Mouse (Mus musculus): ENCODE results near the gene Pkhd1. TPM values are rescaled to one million over a fixed set of nuclear protein-coding genes. Genes with fewer than 3 reads are reported as not detected.

The Pkhd1 gene
- not detected in 2 replicates for polyA plus RNA-seq (2012)

DNA sequence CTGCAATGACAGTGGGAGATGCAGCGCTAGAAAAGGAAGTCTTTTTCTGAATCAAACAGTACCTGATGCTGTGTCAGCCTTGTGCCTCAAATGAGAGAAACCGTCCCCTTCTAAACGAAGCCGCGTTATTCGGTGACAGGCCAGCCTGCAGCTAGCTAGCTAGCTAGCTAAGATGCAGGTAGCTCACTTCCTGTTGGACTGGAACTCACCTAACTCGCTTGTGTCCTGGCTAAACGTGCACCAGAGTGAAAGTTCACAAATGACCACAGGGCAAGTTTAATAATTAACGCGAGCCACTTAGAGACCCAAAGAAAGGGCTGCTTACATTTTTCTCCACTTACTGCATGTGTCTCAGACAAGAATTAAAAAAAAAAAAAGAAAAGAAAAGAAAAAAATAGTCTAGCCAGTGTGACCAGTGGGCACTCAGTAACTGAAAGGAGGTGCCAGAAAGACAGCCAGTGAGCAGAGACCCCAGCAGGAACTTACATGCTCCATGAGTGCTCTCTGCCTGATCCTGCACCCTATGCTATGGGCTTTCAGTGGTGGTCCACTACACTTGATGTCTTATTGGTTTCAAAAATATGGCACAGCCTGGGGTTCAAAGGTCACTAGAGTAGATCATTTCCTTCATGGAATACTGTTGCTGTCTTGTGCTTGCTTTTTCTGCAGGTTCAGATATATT, at the start of gene Pkhd1:
Gene Pkhd1, minus strand, starts transcription at position 216 of the 682 bp plus-strand sequence.
- no peak within 1 kb of the TSS for H3K4me3 ChIP-seq (replicated peaks)
- no peak for TF ChIP-seq TAL1 (IDR thresholded peaks at IDR 0.05; ENCODE audit: low read length)
- no peak for TF ChIP-seq GATA1 (IDR thresholded peaks at IDR 0.05; ENCODE audit: low read length)
- no peaks in the 10 kb centered on the region for H3K36me3 ChIP-seq (ENCODE audit: control insufficient read depth)
- no peaks in the 10 kb centered on the region for H3K4me1 ChIP-seq (ENCODE audit: control insufficient read depth)
- H3K9me3 ChIP-seq (ENCODE audit: control insufficient read depth, low read length), result no peaks in the 10 kb centered on the region
- no peaks in the 10 kb centered on the region for H3K27me3 ChIP-seq (ENCODE audit: control insufficient read depth)

DNA sequence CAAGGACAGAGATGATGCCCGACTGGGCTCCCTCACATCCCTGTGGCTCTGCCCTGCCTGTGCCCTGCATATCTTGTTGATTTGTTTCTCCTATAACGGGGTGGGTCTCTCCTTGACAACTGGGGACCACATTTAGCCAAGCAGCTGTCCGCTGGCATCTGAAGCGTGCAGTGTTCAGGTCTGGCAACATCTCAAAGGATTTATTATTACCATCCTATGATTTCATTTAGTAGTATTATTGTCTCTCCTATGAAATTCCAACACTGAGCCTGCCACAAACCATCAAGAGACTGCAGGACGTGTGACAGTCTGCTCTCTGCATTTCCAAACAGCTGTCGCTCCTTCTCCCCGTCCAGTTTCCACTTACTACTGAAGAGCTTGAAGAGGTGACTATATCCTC, 49.7 kb upstream of the Pkhd1 start:
- Histone ChIP-seq H3K27me3 (ENCODE audit: control insufficient read depth) (no peaks in the 10 kb centered on the region), H3K4me1 (ENCODE audit: control insufficient read depth) (no peaks in the 10 kb centered on the region), H3K4me3 (replicated peaks) (no peak overlapping the region), H3K36me3 (ENCODE audit: control insufficient read depth) (no peaks in the 10 kb centered on the region), H3K9me3 (ENCODE audit: control insufficient read depth, low read length) (no peaks in the 10 kb centered on the region)
- TF ChIP-seq TAL1 (IDR thresholded peaks at IDR 0.05; ENCODE audit: low read length), result no peak
- TF ChIP-seq GATA1 (IDR thresholded peaks at IDR 0.05; ENCODE audit: low read length), result no peak

DNA sequence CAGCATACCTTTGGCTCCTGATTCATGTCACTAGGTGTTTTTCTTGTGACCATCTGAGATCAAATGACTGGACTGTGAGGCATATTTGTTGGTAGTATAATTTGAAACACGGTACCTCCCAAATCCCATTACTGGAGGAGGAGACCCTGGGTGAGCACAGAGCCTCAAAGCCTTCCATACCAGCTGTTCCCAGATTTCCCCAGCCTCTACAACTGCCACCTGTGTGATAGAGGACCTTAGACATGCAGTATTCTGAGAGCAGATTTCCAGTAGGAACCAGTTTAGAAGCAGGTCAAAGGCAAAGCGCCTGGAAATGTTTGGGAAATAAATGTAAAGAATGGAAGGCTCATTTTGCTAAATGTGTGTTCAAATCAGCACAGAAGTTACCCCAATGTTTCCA, 48.4 kb upstream of the Pkhd1 start:
- TF ChIP-seq GATA1 (IDR thresholded peaks at IDR 0.05; ENCODE audit: low read length) (no peak), TAL1 (IDR thresholded peaks at IDR 0.05; ENCODE audit: low read length) (no peak)
- Histone ChIP-seq H3K36me3 (ENCODE audit: control insufficient read depth) (no peaks in the 10 kb centered on the region), H3K4me3 (replicated peaks) (no peak overlapping the region)

DNA sequence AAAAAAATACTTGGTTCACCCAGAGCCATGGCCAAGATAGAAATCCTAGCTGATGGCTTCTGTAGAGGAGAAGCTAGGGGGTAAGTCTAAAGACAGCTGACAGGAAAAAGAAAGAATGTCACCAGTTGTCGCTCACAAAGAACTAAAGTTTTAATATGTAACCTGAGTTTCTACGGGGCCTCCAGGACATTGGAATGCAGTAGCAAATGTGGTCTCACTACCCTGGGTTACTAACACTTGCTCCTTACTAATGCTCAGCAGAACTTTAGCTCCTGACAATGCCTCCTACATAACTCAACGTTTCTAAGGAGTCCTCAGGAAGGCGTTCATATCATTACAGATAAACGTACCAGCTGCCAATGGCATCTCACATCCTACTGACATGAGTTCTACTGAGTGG, 37.2 kb upstream of the Pkhd1 start:
- TF ChIP-seq GATA1 (IDR thresholded peaks at IDR 0.05; ENCODE audit: low read length), result no peak
- Histone ChIP-seq H3K4me1 (ENCODE audit: control insufficient read depth) (no peaks in the 10 kb centered on the region), H3K36me3 (ENCODE audit: control insufficient read depth) (no peaks in the 10 kb centered on the region), H3K4me3 (replicated peaks) (no peak overlapping the region), H3K27me3 (ENCODE audit: control insufficient read depth) (no peaks in the 10 kb centered on the region), H3K9me3 (ENCODE audit: control insufficient read depth, low read length) (peaks cover 4% of the 10 kb centered on the region)

More for the DNA sequence above, 48.4 kb upstream of the Pkhd1 start:
- Histone ChIP-seq H3K9me3 (ENCODE audit: control insufficient read depth, low read length) (no peaks in the 10 kb centered on the region), H3K27me3 (ENCODE audit: control insufficient read depth) (no peaks in the 10 kb centered on the region), H3K4me1 (ENCODE audit: control insufficient read depth) (no peaks in the 10 kb centered on the region)

DNA sequence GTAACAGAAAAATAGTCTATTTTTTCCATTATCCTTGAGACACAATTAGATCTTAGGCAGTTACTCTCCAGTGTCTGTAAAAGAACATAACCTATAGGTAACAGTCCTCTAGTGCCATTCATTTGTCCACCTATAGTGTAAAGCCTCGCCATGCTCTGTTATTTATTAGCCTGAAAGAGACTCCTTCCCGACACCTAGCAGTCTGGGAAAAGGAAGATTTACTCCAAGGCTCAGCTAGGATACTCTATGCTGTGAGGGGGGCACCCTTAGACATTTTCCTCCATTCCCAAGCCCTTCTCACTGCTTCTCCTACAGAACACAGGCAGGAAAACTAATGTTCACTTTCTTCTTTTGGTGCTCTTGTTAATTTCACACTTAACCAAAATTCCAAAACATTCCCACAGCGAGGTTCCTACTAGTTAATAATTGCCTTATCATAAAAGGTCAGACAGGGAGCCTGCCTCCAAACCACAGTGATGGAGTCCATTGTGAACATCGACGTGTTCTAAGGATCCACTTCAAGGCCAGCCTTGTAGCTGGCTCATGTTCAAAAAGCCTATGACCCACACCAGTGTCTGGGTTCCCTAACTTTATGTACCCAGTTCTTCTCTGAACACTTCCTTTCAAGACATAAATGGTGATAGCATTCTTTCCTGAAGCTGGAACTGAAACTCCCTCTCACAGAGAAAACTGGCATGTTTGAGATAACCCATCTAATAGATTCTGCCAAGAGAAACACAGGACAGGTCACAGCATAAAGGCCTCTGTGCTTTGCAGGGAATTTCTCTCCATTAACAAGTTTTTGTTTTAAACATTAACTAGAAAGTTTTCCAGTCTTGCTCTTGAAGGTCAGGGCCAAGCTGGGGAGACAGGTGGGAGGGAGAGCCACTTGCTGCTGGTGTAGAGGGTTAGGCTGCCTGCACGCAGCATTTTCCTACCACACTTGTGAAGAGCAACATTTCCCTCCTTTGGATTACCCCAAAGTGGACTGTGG, 35.9 kb upstream of the Pkhd1 start:
- no peaks in the 10 kb centered on the region for H3K4me1 ChIP-seq (ENCODE audit: control insufficient read depth)
- H3K36me3 ChIP-seq (ENCODE audit: control insufficient read depth), result no peaks in the 10 kb centered on the region
- no peak for TF ChIP-seq TAL1 (IDR thresholded peaks at IDR 0.05; ENCODE audit: low read length)
- no peak for TF ChIP-seq GATA1 (IDR thresholded peaks at IDR 0.05; ENCODE audit: low read length)
- no peak overlapping the region for H3K4me3 ChIP-seq (replicated peaks)
- peaks cover 5% of the 10 kb centered on the region for H3K9me3 ChIP-seq (ENCODE audit: control insufficient read depth, low read length)
- no peaks in the 10 kb centered on the region for H3K27me3 ChIP-seq (ENCODE audit: control insufficient read depth)

DNA sequence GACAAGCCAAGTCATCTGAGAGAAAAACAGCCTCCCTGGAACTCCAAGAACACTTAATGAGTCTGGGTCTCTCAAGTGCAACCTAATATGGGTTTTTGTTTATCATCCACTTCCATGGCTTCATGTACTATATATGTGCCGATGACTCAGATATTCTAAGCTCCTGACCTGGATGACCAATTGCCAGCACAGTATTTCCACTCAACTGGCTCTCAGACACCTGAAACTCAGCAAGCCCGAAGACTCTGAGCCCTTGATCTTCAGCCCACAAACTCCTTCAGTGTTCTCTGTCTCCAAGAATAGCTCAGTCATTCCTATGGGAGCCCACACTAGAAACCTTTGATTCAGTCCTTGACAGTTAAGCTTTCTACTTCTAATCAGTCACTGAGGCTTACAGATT, 17.0 kb upstream of the Pkhd1 start:
- Histone ChIP-seq H3K36me3 (ENCODE audit: control insufficient read depth) (no peaks in the 10 kb centered on the region), H3K9me3 (ENCODE audit: control insufficient read depth, low read length) (no peaks in the 10 kb centered on the region), H3K27me3 (ENCODE audit: control insufficient read depth) (no peaks in the 10 kb centered on the region), H3K4me3 (replicated peaks) (no peak overlapping the region), H3K4me1 (ENCODE audit: control insufficient read depth) (no peaks in the 10 kb centered on the region)
- no peak for TF ChIP-seq TAL1 (IDR thresholded peaks at IDR 0.05; ENCODE audit: low read length)
- no peak for TF ChIP-seq GATA1 (IDR thresholded peaks at IDR 0.05; ENCODE audit: low read length)

DNA sequence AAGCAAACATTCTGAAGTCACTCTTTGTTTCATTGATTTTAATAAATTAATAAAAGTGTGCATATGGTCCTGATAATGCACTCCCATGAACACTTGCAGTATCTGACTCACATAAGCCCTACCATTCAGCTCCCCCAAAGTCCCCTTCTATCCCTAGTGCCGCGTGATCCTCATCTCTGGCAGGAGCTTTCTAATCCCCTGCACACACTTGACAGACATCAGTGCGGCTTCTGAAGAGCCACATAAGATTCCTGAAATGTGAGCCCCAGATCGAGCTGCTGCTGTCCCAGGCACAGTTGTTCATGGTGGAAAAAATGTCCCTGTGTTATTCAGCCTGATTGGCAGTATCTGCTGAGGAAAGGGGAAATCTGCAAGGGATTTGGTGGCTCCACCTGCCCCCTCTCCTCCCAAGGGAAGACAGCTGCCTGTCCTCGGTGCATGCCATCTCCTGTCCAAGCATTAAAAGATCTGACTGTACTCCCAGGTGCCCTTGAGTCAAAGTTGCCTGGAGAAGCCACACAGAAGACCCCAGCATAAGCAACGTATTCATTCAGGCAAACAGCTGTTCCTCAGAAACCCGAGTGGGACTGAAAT, 15.5 kb upstream of the Pkhd1 start:
- no peaks in the 10 kb centered on the region for H3K36me3 ChIP-seq (ENCODE audit: control insufficient read depth)
- no peaks in the 10 kb centered on the region for H3K9me3 ChIP-seq (ENCODE audit: control insufficient read depth, low read length)
- H3K4me3 ChIP-seq (replicated peaks), result no peak overlapping the region
- TF ChIP-seq GATA1 (IDR thresholded peaks at IDR 0.05; ENCODE audit: low read length), result no peak
- no peak for TF ChIP-seq TAL1 (IDR thresholded peaks at IDR 0.05; ENCODE audit: low read length)
- no peaks in the 10 kb centered on the region for H3K27me3 ChIP-seq (ENCODE audit: control insufficient read depth)
- H3K4me1 ChIP-seq (ENCODE audit: control insufficient read depth), result no peaks in the 10 kb centered on the region

DNA sequence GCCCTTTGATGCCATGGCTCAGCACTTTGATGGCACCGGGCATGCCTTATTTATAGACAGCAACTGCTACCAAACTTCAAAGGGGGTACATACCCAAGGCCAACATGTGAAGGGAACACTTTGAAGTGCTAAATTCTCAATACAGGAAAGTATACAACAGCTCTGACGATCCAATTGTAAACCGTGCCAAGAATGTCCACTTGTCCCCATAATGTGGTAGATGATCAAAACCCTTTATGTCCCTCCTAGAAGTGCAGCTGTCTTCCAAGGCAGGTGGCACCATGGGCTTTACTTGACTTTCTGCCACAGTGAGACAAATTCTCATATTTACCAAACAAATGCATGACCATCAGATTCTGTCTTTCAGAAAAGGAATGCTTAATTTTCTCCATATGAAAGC, 6.7 kb upstream of the Pkhd1 start:
- Histone ChIP-seq H3K27me3 (ENCODE audit: control insufficient read depth) (no peaks in the 10 kb centered on the region), H3K4me1 (ENCODE audit: control insufficient read depth) (no peaks in the 10 kb centered on the region), H3K36me3 (ENCODE audit: control insufficient read depth) (no peaks in the 10 kb centered on the region), H3K9me3 (ENCODE audit: control insufficient read depth, low read length) (no peaks in the 10 kb centered on the region), H3K4me3 (replicated peaks) (no peak overlapping the region)
- TF ChIP-seq TAL1 (IDR thresholded peaks at IDR 0.05; ENCODE audit: low read length) (no peak), GATA1 (IDR thresholded peaks at IDR 0.05; ENCODE audit: low read length) (no peak)

DNA sequence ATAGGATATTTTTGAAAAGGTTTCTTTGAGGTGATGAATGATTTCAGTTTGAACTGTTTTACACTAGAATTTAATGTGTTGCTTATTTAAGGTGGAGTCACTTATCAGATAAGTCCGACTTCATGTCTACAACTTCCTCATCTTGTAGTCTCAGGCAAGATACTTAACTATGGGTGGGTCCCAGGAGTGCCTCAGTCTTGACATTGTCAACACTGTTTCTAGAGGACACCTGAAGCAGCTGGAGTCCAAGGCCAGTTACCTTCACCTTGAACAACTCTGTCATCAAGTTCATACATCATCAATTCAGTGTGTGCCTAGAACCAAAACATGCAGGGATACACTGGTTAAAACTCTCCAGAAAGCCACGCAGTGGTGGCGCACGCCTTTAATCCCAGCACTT, 5.5 kb upstream of the Pkhd1 start:
- TF ChIP-seq GATA1 (IDR thresholded peaks at IDR 0.05; ENCODE audit: low read length), result no peak
- no peak for TF ChIP-seq TAL1 (IDR thresholded peaks at IDR 0.05; ENCODE audit: low read length)
- Histone ChIP-seq H3K4me1 (ENCODE audit: control insufficient read depth) (no peaks in the 10 kb centered on the region), H3K27me3 (ENCODE audit: control insufficient read depth) (no peaks in the 10 kb centered on the region), H3K36me3 (ENCODE audit: control insufficient read depth) (no peaks in the 10 kb centered on the region), H3K4me3 (replicated peaks) (no peak overlapping the region), H3K9me3 (ENCODE audit: control insufficient read depth, low read length) (no peaks in the 10 kb centered on the region)
